Mouse (Mus musculus) lung, embryonic 15.5 days (tissue): ENCODE measurements at regions not wholly inside any gene's neighbourhood (a gene's known extent, or its start where the extent isn't known, plus 50 kb on each side); places are given as distances from the start of the nearest gene placed in this dataset.

ENCODE experiments used
- ATAC-seq: fragments of 200-750 bp; cut with Nextera tagmentation; 2 replicates; pipeline ENCODE4 v1.8.0; 2017; ENCODE audit warnings: moderate number of reproducible peaks, borderline replicate concordance; ENCODE audit not compliant: low FRiP score, low TSS enrichment; ENCODE audit errors: extremely low read depth
- H3K27ac ChIP-seq: fragments of 300-500 bp; sonication (generic); 2 replicates; pipeline ENCODE4 v1.5.1; 2015; ENCODE audit warnings: moderate library complexity, mild to moderate bottlenecking, inconsistent platforms
- H3K27me3 ChIP-seq: fragments of 300-500 bp; sonication (generic); 2 replicates; pipeline ENCODE4 v1.6.1; 2015; ENCODE audit warnings: inconsistent platforms
- H3K36me3 ChIP-seq: fragments of 300-500 bp; sonication (generic); 2 replicates; pipeline ENCODE4 v1.6.1; 2015; ENCODE audit warnings: inconsistent platforms
- H3K4me1 ChIP-seq: fragments of 300-500 bp; sonication (generic); 2 replicates; pipeline ENCODE4 v1.6.1; 2015; ENCODE audit warnings: inconsistent platforms
- H3K4me2 ChIP-seq: fragments of 300-500 bp; sonication (generic); 2 replicates; pipeline ENCODE4 v1.6.1; 2015; ENCODE audit warnings: inconsistent platforms, mild to moderate bottlenecking, moderate library complexity
- H3K4me3 ChIP-seq: fragments of 300-500 bp; sonication (generic); 2 replicates; pipeline ENCODE4 v1.5.1; 2015; ENCODE audit warnings: mild to moderate bottlenecking, inconsistent platforms
- H3K9ac ChIP-seq: fragments of 300-500 bp; sonication (generic); 2 replicates; pipeline ENCODE4 v1.6.1; 2015; ENCODE audit warnings: inconsistent platforms
- H3K9me3 ChIP-seq: fragments of 300-500 bp; sonication (generic); 2 replicates; pipeline ENCODE4 v1.6.1; 2016; ENCODE audit warnings: inconsistent platforms
- WGBS: fragments of 180-500 bp; shearing (Covaris S2); methylation state at CpG from one replicate; pipeline ENCODE4 v1.1.7; 2015; 5-methylcytosine and 5-hydroxymethylcytosine counted together

GRCm38 (mm10) chr9:84370260-84370659 is 445.3 kb downstream of the Bckdhb start:
- no peaks in the 10 kb centered on the region for H3K9me3 ChIP-seq
- H3K9ac ChIP-seq: no peak overlapping the region
- WGBS: 77% methylated on average over 4 of the region's 4 CpGs
- no peak overlapping the region for H3K4me2 ChIP-seq
- H3K36me3 ChIP-seq: no peaks in the 10 kb centered on the region
- no peaks in the 10 kb centered on the region for H3K27me3 ChIP-seq
- no peaks in the 10 kb centered on the region for H3K4me1 ChIP-seq
- no peak for ATAC-seq
- H3K4me3 ChIP-seq: no peak overlapping the region
- no peak overlapping the region for H3K27ac ChIP-seq

GRCm38 (mm10) chr9:84375746-84376145 is 450.8 kb downstream of the Bckdhb start:
- Histone ChIP-seq H3K4me3 (no peak overlapping the region), H3K4me1 (no peaks in the 10 kb centered on the region), H3K9me3 (no peaks in the 10 kb centered on the region), H3K27me3 (no peaks in the 10 kb centered on the region), H3K9ac (no peak overlapping the region), H3K27ac (no peak overlapping the region), H3K4me2 (no peak overlapping the region), H3K36me3 (no peaks in the 10 kb centered on the region)
- ATAC-seq: no peak
- WGBS: 63% methylated on average over 2 of the region's 2 CpGs

GRCm38 (mm10) chr9:84376621-84377020 is 451.7 kb downstream of the Bckdhb start:
- WGBS: 94% methylated on average over 6 of the region's 6 CpGs
- ATAC-seq: no peak

GRCm38 (mm10) chr9:84381942-84382341 is 457.0 kb downstream of the Bckdhb start:
- Histone ChIP-seq H3K4me3 (no peak overlapping the region), H3K27me3 (no peaks in the 10 kb centered on the region), H3K9ac (no peak overlapping the region), H3K9me3 (no peaks in the 10 kb centered on the region), H3K36me3 (no peaks in the 10 kb centered on the region), H3K4me1 (no peaks in the 10 kb centered on the region), H3K27ac (no peak overlapping the region), H3K4me2 (no peak overlapping the region)
- no peak for ATAC-seq

More at GRCm38 (mm10) chr9:84376621-84377020, 451.7 kb downstream of the Bckdhb start:
- Histone ChIP-seq H3K9me3 (no peaks in the 10 kb centered on the region), H3K4me1 (no peaks in the 10 kb centered on the region), H3K4me2 (no peak overlapping the region), H3K4me3 (no peak overlapping the region), H3K27ac (no peak overlapping the region), H3K36me3 (no peaks in the 10 kb centered on the region), H3K9ac (no peak overlapping the region), H3K27me3 (no peaks in the 10 kb centered on the region)

GRCm38 (mm10) chr9:84389831-84390230 is 464.9 kb downstream of the Bckdhb start:
- Histone ChIP-seq H3K4me3 (no peak overlapping the region), H3K27me3 (no peaks in the 10 kb centered on the region), H3K9ac (no peak overlapping the region), H3K36me3 (no peaks in the 10 kb centered on the region), H3K4me2 (no peak overlapping the region), H3K27ac (no peak overlapping the region), H3K9me3 (no peaks in the 10 kb centered on the region), H3K4me1 (no peaks in the 10 kb centered on the region)
- WGBS: 81% methylated on average over 3 of the region's 3 CpGs
- no peak for ATAC-seq

- WGBS: 54% methylated on average over 3 of the region's 3 CpGs
- ATAC-seq: peak; percentile 76; the same call in 1 of the 2 replicates
- no peak overlapping the region for H3K4me3 ChIP-seq
Measured at GRCm38 (mm10) chr9:84394536-84395314, 469.8 kb downstream of the Bckdhb start.

GRCm38 (mm10) chr9:84399481-84399880 is 474.5 kb downstream of the Bckdhb start:
- Histone ChIP-seq H3K4me2 (no peak overlapping the region), H3K27ac (no peak overlapping the region), H3K36me3 (no peaks in the 10 kb centered on the region), H3K9ac (no peak overlapping the region), H3K27me3 (no peaks in the 10 kb centered on the region), H3K9me3 (no peaks in the 10 kb centered on the region), H3K4me1 (no peaks in the 10 kb centered on the region), H3K4me3 (no peak overlapping the region)
- WGBS: 40% methylated on average over 3 of the region's 3 CpGs
- no peak for ATAC-seq

More at GRCm38 (mm10) chr9:84394536-84395314, 469.8 kb downstream of the Bckdhb start:
- Histone ChIP-seq H3K4me2 (no peak overlapping the region), H3K9ac (no peak overlapping the region), H3K36me3 (no peaks in the 10 kb centered on the region), H3K27ac (no peak overlapping the region), H3K27me3 (no peaks in the 10 kb centered on the region), H3K4me1 (no peaks in the 10 kb centered on the region), H3K9me3 (no peaks in the 10 kb centered on the region)

- H3K27ac ChIP-seq: no peak overlapping the region
- no peaks in the 10 kb centered on the region for H3K27me3 ChIP-seq
- 40% methylated on average over 10 of the region's 10 CpGs for WGBS
- H3K4me1 ChIP-seq: no peaks in the 10 kb centered on the region
- no peak overlapping the region for H3K9ac ChIP-seq
- H3K4me3 ChIP-seq: no peak overlapping the region
- no peaks in the 10 kb centered on the region for H3K9me3 ChIP-seq
- H3K4me2 ChIP-seq: no peak overlapping the region
- H3K36me3 ChIP-seq: no peaks in the 10 kb centered on the region
- no peak for ATAC-seq
Measured at GRCm38 (mm10) chr9:84408260-84409203, 483.6 kb downstream of the Bckdhb start.
